Mouse (Mus musculus) embryonic fibroblast, embryonic 13.5 days (primary cell): ENCODE data around the gene Acad9.

Experiments
- CTCF ChIP-seq: IDR thresholded peaks from 2 replicates; pipeline ENCODE4 v1.5.1; 2011; ENCODE audit warnings: mild to moderate bottlenecking, control low read depth, low read length, moderate library complexity, borderline replicate concordance; ENCODE audit not compliant: insufficient read depth
- POLR2A ChIP-seq: IDR thresholded peaks from 2 replicates; pipeline ENCODE4 v1.6.1; 2011; ENCODE audit warnings: low read depth, mild to moderate bottlenecking, control low read depth, low read length, moderate library complexity

DNA sequence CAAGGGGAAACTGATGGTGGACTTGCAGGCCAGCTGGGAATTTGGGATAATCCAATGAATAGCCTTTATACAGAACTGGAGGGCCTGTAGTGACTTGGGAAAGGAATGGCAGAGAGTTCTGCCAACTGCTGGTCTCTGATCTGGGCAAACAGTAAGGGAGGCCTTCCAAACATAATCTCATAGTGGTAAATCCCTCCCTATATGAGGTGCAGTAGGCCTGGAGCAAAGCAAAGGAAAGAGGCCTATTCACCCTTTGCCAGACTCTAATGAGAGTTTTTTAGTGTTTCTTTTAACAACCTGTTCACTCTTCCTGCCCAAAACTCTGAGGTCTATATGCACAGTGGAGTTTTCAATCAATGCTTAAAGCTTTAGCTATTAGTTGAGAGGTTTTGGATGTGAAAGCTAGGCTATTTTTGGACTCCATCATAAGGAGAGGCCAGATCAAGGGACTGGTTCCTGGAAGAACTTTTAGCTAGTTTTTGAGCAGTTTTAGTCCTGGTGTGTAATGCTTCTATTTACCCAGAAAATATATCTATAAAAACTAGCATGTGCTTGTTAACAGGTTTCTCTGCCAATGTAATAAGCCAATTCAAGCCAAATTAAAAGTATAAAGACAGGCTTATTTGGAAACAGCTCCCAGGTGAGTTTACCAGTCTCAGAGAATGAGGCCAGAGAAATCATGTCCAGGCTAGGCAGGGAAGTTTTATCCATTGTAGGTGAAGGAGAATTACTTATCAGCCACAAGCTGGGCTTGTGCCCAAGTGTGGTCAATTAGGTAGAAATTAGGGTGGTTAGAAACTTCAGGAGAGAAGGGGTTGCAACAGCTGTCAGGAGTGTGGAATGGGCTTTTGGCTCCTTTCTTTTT is 54.1 kb downstream of the Acad9 start:
- TF ChIP-seq CTCF = no peak
- no peak for TF ChIP-seq POLR2A
